Mouse (Mus musculus) kidney, adult 2 months (tissue): ENCODE results near the gene Spdl1.

ENCODE experiments used
- CTCF ChIP-seq: fragments of 200-500 bp; conservative IDR thresholded peaks from 2 replicates; pipeline ENCODE4 v1.5.1; 2011; ENCODE audit warnings: low read depth, mild to moderate bottlenecking, control low read depth, low read length, moderate library complexity, mixed read lengths; ENCODE audit not compliant: insufficient read depth, insufficient read length
- POLR2A ChIP-seq: fragments of 200-500 bp; IDR thresholded peaks from one replicate; pipeline ENCODE4 v1.6.1; 2011; ENCODE audit warnings: low read depth, low read length, control low read depth

GRCm38 (mm10) chr11:34879678-34880077 lies 46.2 kb upstream of the Spdl1 start:
- TF ChIP-seq CTCF (no peak), POLR2A (no peak)
